Mouse (Mus musculus): Measurements from ENCODE around the gene Poldip2. TPM values are rescaled to one million over a fixed set of nuclear protein-coding genes. Genes with fewer than 3 reads are reported as not detected.

Gene Poldip2
- total RNA-seq, 2 experiments from 2014 or later: 81.7 to 105 TPM

Other genes starting within 250 kb of the Poldip2 start
- 0.55 and 1.3 TPM in 2 replicates for gene BC030499, start 221.4 kb upstream of the Poldip2 start, total RNA-seq (2014; fragmentation: Nextera tagmentation)
- 0.50 and 0.89 TPM in 2 replicates for gene BC030499, start 221.4 kb upstream of the Poldip2 start, total RNA-seq (2017)
- gene Spag5, start 210.7 kb upstream of the Poldip2 start, total RNA-seq (2014; fragmentation: Nextera tagmentation): 47.4 and 52.6 TPM in 2 replicates
- 42.0 and 62.4 TPM in 2 replicates for gene Spag5, start 210.7 kb upstream of the Poldip2 start, total RNA-seq (2017)
- 0.39 and 2.4 TPM in 2 replicates for gene Aldoc, start 189.2 kb upstream of the Poldip2 start, total RNA-seq (2014; fragmentation: Nextera tagmentation)
- gene Aldoc, start 189.2 kb upstream of the Poldip2 start, total RNA-seq (2017): 0.84 TPM in 1 of 2 replicates, not detected in the other
- gene Pigs, start 183.8 kb upstream of the Poldip2 start, total RNA-seq (2014; fragmentation: Nextera tagmentation): 40.5 and 44.5 TPM in 2 replicates
- 10.0 and 10.4 TPM in 2 replicates for gene Pigs, start 183.8 kb upstream of the Poldip2 start, total RNA-seq (2017)
- 51.2 and 51.5 TPM in 2 replicates for gene Unc119, start 168.7 kb upstream of the Poldip2 start, total RNA-seq (2014; fragmentation: Nextera tagmentation)
- gene Unc119, start 168.7 kb upstream of the Poldip2 start, total RNA-seq (2017): 20.0 and 27.2 TPM in 2 replicates
- gene Foxn1, start 125.6 kb upstream of the Poldip2 start, total RNA-seq (2014; fragmentation: Nextera tagmentation): not detected in 2 replicates
- not detected in 2 replicates for gene Foxn1, start 125.6 kb upstream of the Poldip2 start, total RNA-seq (2017)
- not detected in 2 replicates for gene Slc13a2, start 90.0 kb upstream of the Poldip2 start, total RNA-seq (2014; fragmentation: Nextera tagmentation)
- gene Slc13a2, start 90.0 kb upstream of the Poldip2 start, total RNA-seq (2017): not detected in 2 replicates
- 2.6 and 3.6 TPM in 2 replicates for gene Slc46a1, start 46.5 kb upstream of the Poldip2 start, total RNA-seq (2014; fragmentation: Nextera tagmentation)
- gene Slc46a1, start 46.5 kb upstream of the Poldip2 start, total RNA-seq (2017): 0.56 and 0.76 TPM in 2 replicates
- gene Sarm1, start 14.4 kb upstream of the Poldip2 start, total RNA-seq (2014; fragmentation: Nextera tagmentation): not detected in 2 replicates
- 0.88 TPM in 1 of 2 replicates, not detected in the other for gene Sarm1, start 14.4 kb upstream of the Poldip2 start, total RNA-seq (2017)
- gene Vtn, start 13.1 kb upstream of the Poldip2 start, total RNA-seq (2014; fragmentation: Nextera tagmentation): not detected in 2 replicates
- gene Vtn, start 13.1 kb upstream of the Poldip2 start, total RNA-seq (2017): not detected in 2 replicates
- gene Sebox, start 8.7 kb upstream of the Poldip2 start, total RNA-seq (2014; fragmentation: Nextera tagmentation): not detected in 2 replicates
- gene Sebox, start 8.7 kb upstream of the Poldip2 start, total RNA-seq (2017): not detected in 2 replicates
- 26.3 and 34.8 TPM in 2 replicates for gene Tmem199, start within 50 bp of the Poldip2 start, total RNA-seq (2014; fragmentation: Nextera tagmentation)
- 33.1 and 39.0 TPM in 2 replicates for gene Tmem199, start within 50 bp of the Poldip2 start, total RNA-seq (2017)
- gene Tnfaip1, start 24.1 kb downstream of the Poldip2 start, total RNA-seq (2014; fragmentation: Nextera tagmentation): 2.5 and 4.6 TPM in 2 replicates
- gene Tnfaip1, start 24.1 kb downstream of the Poldip2 start, total RNA-seq (2017): 0.15 and 2.7 TPM in 2 replicates
- gene Ift20, start 24.2 kb downstream of the Poldip2 start, total RNA-seq (2014; fragmentation: Nextera tagmentation): 57.8 and 83.5 TPM in 2 replicates
- gene Ift20, start 24.2 kb downstream of the Poldip2 start, total RNA-seq (2017): 142 and 156 TPM in 2 replicates
- gene Tmem97, start 38.6 kb downstream of the Poldip2 start, total RNA-seq (2014; fragmentation: Nextera tagmentation): 63.3 and 72.9 TPM in 2 replicates
- gene Tmem97, start 38.6 kb downstream of the Poldip2 start, total RNA-seq (2017): 59.7 and 64.4 TPM in 2 replicates
- gene Nlk, start 185.2 kb downstream of the Poldip2 start, total RNA-seq (2014; fragmentation: Nextera tagmentation): 26.7 and 34.8 TPM in 2 replicates
- gene Nlk, start 185.2 kb downstream of the Poldip2 start, total RNA-seq (2017): 21.6 and 29.8 TPM in 2 replicates
- 27.0 and 42.5 TPM in 2 replicates for gene Ccnq, start 239.5 kb downstream of the Poldip2 start, total RNA-seq (2014; fragmentation: Nextera tagmentation)
- gene Ccnq, start 239.5 kb downstream of the Poldip2 start, total RNA-seq (2017): 30.9 and 32.6 TPM in 2 replicates